Mouse (Mus musculus) kidney, postnatal 0 days (tissue): ENCODE measurements at regions not wholly inside any gene's neighbourhood (a gene's known extent, or its start where the extent isn't known, plus 50 kb on each side); places are given as distances from the start of the nearest gene placed in this dataset.

Source experiments
- ATAC-seq: fragments of 200-750 bp; cut with Nextera tagmentation; replicated peaks from 2 replicates; pipeline ENCODE4 v1.8.0; 2017; ENCODE audit warnings: low read depth, moderate number of reproducible peaks, moderate TSS enrichment, moderate library complexity; ENCODE audit not compliant: low FRiP score
- DNase-seq: peaks from one replicate; pipeline ENCODE4 v3.0.0-alpha.2; 2016; ENCODE audit warnings: low spot score
- H3K27ac ChIP-seq: fragments of 300-500 bp; sonication (generic); 2 replicates; pipeline ENCODE4 v1.5.1; 2014; ENCODE audit warnings: mild to moderate bottlenecking
- H3K27me3 ChIP-seq: fragments of 300-500 bp; sonication (generic); 2 replicates; pipeline ENCODE4 v1.6.1; 2014; ENCODE audit warnings: low read length, mixed read lengths; ENCODE audit not compliant: insufficient read depth
- H3K36me3 ChIP-seq: fragments of 300-500 bp; sonication (generic); 2 replicates; pipeline ENCODE4 v1.6.1; 2014; ENCODE audit warnings: low read length, mixed read lengths; ENCODE audit not compliant: insufficient read depth
- H3K4me1 ChIP-seq: fragments of 300-500 bp; sonication (generic); replicated peaks from 2 replicates; pipeline ENCODE4 v1.6.1; 2014; ENCODE audit warnings: antibody characterized with exemption, low read length, mixed read lengths; ENCODE audit not compliant: insufficient read depth
- H3K4me2 ChIP-seq: fragments of 300-500 bp; sonication (generic); 2 replicates; pipeline ENCODE4 v1.6.1; 2014; ENCODE audit warnings: mild to moderate bottlenecking, low read length, moderate library complexity, mixed read lengths
- H3K4me3 ChIP-seq: fragments of 300-500 bp; sonication (generic); replicated peaks from 2 replicates; pipeline ENCODE4 v1.5.1; 2014; ENCODE audit warnings: low read depth, low read length
- H3K9ac ChIP-seq: fragments of 300-500 bp; sonication (generic); 2 replicates; pipeline ENCODE4 v1.6.1; 2014; ENCODE audit warnings: low read depth, low read length
- H3K9me3 ChIP-seq: fragments of 300-500 bp; sonication (generic); replicated peaks from 2 replicates; pipeline ENCODE4 v1.6.1; 2016; ENCODE audit warnings: low read length, inconsistent platforms, mixed read lengths
- CTCF ChIP-seq: IDR thresholded peaks from 2 replicates; pipeline ENCODE4 v1.5.1; 2016; ENCODE audit warnings: antibody characterized with exemption, low read depth, mild to moderate bottlenecking, moderate library complexity
- WGBS: fragments of 180-500 bp; shearing (Covaris S2); extraction: QIAGEN DNeasy Blood & Tissue Kit; methylation state at CpG from one replicate; pipeline ENCODE4 v1.1.7; 2014; 5-methylcytosine and 5-hydroxymethylcytosine counted together

GRCm38 (mm10) chr1:98977686-98978085 is 556.8 kb downstream of the Slco6d1 start:
- 65% methylated on average over 1 of the region's 1 CpGs for WGBS

More at GRCm38 (mm10) chr1:98977686-98978085, 556.8 kb downstream of the Slco6d1 start:
- Histone ChIP-seq H3K9ac (no peak overlapping the region), H3K4me3 (no peak overlapping the region), H3K4me2 (no peak overlapping the region), H3K4me1 (no peaks in the 10 kb centered on the region), H3K9me3 (no peaks in the 10 kb centered on the region), H3K27ac (no peak overlapping the region), H3K36me3 (no peaks in the 10 kb centered on the region), H3K27me3 (no peaks in the 10 kb centered on the region)
- DNase-seq (no peak), ATAC-seq (no peak)
- no peak for TF ChIP-seq CTCF
